16 mouse cellular contexts compared by ENCODE assay signal in the genomic region with DNA sequence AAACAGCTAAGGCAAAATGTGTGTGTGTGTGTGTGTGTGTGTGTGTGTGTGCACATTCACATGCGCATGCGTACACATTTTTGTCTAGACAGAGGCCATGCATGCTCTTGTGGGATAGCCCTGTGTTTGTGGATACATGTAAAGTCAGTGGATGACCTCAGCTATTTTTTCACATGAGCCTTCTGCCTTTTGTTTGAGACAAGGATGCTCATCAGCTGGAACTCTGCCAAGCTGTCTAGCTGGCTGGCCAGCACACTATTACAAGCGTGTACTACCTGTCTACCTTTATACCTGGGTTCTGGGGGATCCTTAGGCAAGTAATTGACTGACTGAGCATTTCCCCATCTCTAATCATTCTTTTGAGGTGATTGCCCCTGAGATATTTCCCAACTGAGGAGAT.
"Had no signal": no experiment of that assay in that cellular context is flagged by ENCODE, and none has a peak within 500 bp of the region (broad histone marks: within the 10 kb centered on the region; RNA-seq: fewer than 3 reads in every experiment).

No protein-coding gene starts in this region.

- H3K9me3 ChIP-seq: liver, embryonic 15.5 days; neural tube, embryonic 12.5 days; stomach, embryonic 15.5 days had no signal

- DNase-seq: liver, postnatal 0 days; lung, adult 2 months; lung, postnatal 14 days; lung, postnatal 36 days; midbrain, embryonic 14.5 days; right cerebral cortex, postnatal 14 days; thymus, adult 2 months; thymus, postnatal 25 days; thymus, postnatal 4 days had no signal

- H3K4me3 ChIP-seq: liver, embryonic 15.5 days; megakaryocyte, embryonic 14.5 days; midbrain, embryonic 12.5 days; neural tube, embryonic 12.5 days; stomach, embryonic 15.5 days had no signal

- H3K36me3 ChIP-seq: liver, embryonic 15.5 days; midbrain, embryonic 12.5 days; neural tube, embryonic 12.5 days; stomach, embryonic 15.5 days had no signal

- H3K27ac ChIP-seq: liver, embryonic 15.5 days; macrophage; midbrain, embryonic 12.5 days; neural tube, embryonic 12.5 days; stomach, embryonic 15.5 days; stomach, postnatal 0 days had no signal

- H3K4me2 ChIP-seq: liver, embryonic 15.5 days; midbrain, embryonic 12.5 days; neural tube, embryonic 12.5 days; stomach, embryonic 15.5 days had no signal

- ATAC-seq: liver, postnatal 0 days had no signal

- H3K27me3 ChIP-seq: megakaryocyte, embryonic 14.5 days; neural tube, embryonic 12.5 days; stomach, embryonic 15.5 days had no signal

- H3K9ac ChIP-seq: liver, embryonic 15.5 days; liver, postnatal 0 days; midbrain, embryonic 12.5 days; neural tube, embryonic 12.5 days; stomach, embryonic 15.5 days had no signal

- H3K4me1 ChIP-seq: liver, embryonic 15.5 days; megakaryocyte, embryonic 14.5 days; stomach, embryonic 15.5 days had no signal
